Mouse (Mus musculus) spleen, embryonic (tissue): Measurements from ENCODE around the gene Dbndd2.

Experiments
- CTCF ChIA-PET: fragments of 350-600 bp; sonication (Branson Sonifier 250); formaldehyde crosslinking; loops from one replicate; lab custom pipeline; 2022; lab: Charles Lee

Dbndd2 gene

DNA sequence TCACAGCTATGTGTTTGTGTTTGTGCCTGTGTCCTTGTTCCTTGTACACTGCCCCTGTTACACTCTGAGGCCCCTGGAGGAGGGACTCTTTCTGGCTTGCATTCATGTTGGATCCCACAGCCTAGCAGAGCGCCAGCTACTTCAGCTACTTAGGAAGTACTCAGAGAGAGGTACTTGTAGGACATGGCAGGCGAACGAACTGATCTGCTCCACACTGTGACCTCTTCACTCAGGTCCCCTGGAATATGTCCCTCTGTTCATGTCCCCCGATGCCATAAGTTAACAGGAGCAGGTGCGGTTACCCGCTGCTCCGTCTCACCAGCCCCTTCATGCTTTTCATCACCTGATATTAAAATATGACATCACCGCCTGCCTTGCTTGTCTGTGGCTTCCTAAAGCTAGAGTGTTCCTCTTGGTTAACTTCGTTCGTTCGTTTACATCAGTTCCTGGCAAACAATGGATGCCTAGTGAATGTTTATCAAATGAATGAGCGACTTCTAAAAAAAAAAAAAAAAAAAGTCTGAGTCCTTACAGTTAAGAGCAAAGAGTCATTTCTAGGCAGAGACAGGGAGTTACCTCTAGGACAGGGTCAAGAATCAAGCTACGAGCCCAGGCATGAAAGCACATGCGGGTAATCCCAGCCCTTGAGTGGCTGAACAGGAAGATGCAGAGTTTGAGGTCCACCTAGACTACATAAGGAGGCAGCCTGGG is 32.7 kb upstream of the Dbndd2 start:
- CTCF ChIA-PET = interaction anchor here (0.7 kb wide), 1 partner anchor 685 kb away, joined by 4 read pairs; no protein-coding TSS in a partner anchor

DNA sequence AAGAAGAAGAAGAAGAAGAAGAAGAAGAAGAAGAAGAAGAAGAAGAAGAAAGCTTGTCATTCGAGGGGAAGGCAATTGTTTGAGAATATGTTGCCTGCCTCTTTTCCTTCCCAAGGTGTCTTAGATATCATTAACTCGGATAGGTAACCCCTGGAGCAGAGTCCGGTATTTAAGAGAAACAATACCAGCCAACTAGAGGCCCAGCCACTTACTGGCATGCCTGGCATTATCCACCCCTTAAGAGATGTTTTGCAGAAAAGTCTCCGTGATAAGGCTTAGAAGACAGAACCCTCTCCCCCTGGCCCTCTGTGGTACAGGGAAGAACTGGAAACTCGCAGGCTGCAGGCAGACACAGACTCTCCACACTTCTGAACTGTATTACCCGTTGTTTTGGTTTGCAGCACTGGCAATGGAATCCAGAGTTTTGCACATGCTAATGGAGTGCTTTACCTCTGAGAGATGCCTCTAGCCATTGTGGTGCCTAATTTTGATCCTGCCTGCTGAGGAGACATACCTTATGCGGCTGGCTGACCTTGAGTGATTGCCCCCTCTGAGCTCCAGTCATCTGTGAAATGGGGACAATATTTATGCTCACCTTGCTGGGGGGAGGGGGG is 31.9 kb upstream of the Dbndd2 start:
- CTCF ChIA-PET = no interaction called here

- CTCF ChIA-PET = no interaction called here
Observed at GRCm38 (mm10) chr2:164454846-164455245, 31.1 kb upstream of the Dbndd2 start.

GRCm38 (mm10) chr2:164455421-164456190 is 30.3 kb upstream of the Dbndd2 start:
- CTCF ChIA-PET = interaction anchor here (0.8 kb wide), 1 partner anchor 33 kb away, joined by 4 read pairs; no protein-coding TSS in a partner anchor

DNA sequence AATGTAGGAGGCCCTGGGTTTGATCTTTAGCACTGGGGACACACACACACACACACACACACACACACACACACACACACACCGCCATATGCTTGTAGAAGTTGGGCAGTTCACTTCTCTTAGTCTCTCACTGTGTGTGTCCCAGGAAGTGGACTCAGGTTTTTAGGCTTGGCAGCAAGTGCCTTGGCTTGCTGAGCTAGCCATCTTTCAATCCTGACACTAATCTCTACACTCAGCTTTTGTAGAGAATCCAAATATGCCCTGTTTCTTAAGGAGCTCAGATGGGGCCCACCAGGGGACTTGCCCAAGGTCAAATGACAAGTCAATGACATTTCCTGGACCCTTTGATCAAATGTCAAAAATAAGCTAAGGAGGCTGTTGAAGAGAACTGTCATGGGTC is 29.5 kb upstream of the Dbndd2 start:
- CTCF ChIA-PET = interaction anchor here (0.8 kb wide), 1 partner anchor 34 kb away, joined by 4 read pairs; no protein-coding TSS in a partner anchor

DNA sequence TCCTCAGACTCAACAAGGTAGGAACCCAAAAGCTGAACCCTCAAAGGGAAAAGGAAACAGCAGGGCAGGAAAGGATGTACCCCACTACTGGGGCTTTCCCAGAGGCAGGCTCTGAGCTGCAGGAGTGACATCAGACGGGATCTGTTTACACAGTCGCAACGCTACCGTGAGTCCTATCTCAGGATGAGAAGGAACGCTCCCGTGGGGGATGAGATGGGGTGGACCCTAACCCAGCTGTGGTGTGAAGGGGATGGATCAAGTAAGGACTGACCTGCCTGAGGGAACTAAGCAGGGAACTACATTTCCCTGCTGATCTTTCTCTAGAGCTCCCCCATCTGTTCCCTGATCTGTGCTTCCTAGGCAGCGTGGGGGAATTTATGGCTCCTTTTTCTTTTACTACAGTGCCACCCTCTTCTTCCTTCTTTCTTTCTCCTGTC is 29.0 kb upstream of the Dbndd2 start, which contains the start of gene Sys1:
Gene Sys1, plus strand, starts transcription at position 101 of the 437 bp plus-strand sequence.
- CTCF ChIA-PET = no interaction called here

- CTCF ChIA-PET = interaction anchor here (1.2 kb wide), 1 partner anchor 41 kb away, joined by 4 read pairs; no protein-coding TSS in a partner anchor
Observed at GRCm38 (mm10) chr2:164457942-164458341, 28.0 kb upstream of the Dbndd2 start.

DNA sequence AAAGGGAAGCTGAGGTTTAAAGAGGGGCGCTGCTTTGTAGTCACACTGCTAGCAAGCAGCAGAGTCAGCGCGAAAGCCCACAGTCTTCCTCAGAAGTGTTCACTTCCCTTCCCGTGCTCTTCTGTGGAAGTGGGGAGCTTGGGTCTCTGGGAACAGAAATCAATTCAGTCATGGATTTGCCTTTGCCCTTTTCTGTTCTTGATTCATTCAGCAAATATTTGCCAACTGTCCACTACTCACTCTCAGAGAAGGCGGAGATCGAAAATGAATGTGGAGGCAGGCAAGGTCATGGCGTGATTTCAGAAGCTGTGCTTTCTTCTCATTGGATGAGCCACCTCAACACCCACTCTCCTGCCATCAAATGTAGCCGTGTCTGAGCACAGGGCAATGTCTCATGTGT is 27.4 kb upstream of the Dbndd2 start:
- CTCF ChIA-PET = interaction anchor here (1.2 kb wide), 1 partner anchor 41 kb away, joined by 4 read pairs; no protein-coding TSS in a partner anchor

DNA sequence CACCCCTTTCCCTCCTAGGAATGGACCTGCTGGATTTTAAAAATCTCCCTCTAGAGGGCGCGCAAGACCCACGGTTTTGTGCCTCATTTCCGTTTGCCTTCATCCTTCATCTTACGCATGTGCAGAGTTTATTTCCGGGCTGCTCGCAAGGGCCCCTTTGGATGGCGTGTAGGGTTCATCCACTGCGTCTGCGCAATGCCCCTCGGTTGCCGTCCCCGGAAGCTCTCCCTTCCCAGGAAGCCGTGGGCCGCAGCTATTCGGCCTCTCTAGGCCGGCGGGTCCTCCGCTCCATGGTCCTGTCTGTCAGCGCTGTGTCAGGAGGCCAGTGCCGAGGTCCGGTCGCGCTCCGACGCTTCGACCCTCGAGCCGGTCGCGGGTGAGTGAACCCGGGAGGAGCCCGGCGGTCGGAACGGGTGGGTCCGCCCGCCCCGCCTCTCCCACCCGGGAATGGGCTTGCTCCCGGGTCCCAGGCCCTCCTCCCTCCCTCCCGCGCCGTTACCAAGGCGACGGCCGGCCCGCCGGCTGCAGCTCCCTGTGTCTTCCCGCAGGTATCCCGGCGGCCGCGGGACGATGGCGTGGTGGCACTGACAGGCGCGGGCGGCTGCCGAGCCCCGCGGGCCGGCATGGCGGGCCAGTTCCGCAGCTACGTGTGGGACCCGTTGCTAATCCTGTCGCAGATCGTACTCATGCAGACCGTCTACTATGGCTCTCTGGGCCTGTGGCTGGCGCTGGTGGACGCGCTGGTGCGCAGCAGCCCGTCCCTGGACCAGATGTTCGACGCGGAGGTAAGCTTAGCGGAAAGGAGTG is 25.0 kb upstream of the Dbndd2 start, which contains the start of gene Gm20458:
Gene Gm20458, plus strand, starts transcription at position 223 of the 807 bp plus-strand sequence.
- CTCF ChIA-PET = interaction anchor here (0.7 to 1.7 kb wide), 2 partner anchors 44 to 71 kb away, joined by 3 to 8 read pairs; no protein-coding TSS in a partner anchor

- CTCF ChIA-PET = no interaction called here
Observed at GRCm38 (mm10) chr2:164465161-164465560, 20.7 kb upstream of the Dbndd2 start.

- CTCF ChIA-PET = no interaction called here
Observed at GRCm38 (mm10) chr2:164466787-164467186, 19.1 kb upstream of the Dbndd2 start.

DNA sequence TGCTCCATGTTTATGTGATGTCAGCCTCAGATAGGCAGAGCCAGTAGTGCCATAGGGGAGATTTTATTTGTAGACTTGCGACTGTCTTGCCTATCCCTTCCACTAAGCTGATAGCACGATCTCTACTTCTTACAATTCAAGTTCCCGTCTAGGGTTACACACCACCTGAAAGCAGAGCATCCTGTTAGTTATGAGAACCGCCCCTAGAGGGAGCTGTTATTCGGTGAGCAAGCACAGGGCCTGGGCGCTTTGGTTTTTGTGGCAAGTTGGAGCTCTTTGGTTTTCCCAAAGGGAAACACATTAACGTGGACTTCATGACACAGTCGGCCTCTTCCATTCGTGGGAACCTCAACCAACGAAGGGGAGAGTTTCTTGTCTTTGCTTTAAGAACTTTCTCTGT is 15.7 kb upstream of the Dbndd2 start:
- CTCF ChIA-PET = no interaction called here

GRCm38 (mm10) chr2:164473624-164474023 is 12.3 kb upstream of the Dbndd2 start, which contains the start of gene Trp53tg5:
Gene Trp53tg5, minus strand, starts transcription at chr2:164473724.
- CTCF ChIA-PET = no interaction called here

- CTCF ChIA-PET = interaction anchor here (0.6 kb wide), 1 partner anchor 142 kb away, joined by 6 read pairs; no protein-coding TSS in a partner anchor
Observed at GRCm38 (mm10) chr2:164486258-164487114, 580 bp downstream of the Dbndd2 start.

DNA sequence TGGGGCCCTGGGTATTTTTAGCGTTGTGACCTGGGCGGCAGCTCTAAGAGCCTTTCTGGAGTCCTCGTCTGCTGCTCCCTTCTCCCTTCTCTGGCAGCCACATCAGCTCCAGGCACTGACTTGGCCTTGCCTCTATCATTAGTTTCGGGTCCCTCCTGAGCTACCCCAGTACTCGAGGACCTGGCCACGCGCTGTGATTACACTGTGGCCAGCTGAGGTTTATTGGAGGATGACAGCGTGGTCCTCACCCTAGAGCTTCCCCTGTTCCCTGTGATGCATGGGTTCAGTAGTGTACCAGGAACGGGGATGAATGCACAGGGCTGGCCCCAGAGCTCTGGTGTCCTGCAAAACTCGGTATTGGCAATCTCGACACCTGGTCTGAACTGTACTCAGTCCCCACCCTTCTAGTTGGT is 1.2 kb downstream of the Dbndd2 start:
- CTCF ChIA-PET = no interaction called here

DNA sequence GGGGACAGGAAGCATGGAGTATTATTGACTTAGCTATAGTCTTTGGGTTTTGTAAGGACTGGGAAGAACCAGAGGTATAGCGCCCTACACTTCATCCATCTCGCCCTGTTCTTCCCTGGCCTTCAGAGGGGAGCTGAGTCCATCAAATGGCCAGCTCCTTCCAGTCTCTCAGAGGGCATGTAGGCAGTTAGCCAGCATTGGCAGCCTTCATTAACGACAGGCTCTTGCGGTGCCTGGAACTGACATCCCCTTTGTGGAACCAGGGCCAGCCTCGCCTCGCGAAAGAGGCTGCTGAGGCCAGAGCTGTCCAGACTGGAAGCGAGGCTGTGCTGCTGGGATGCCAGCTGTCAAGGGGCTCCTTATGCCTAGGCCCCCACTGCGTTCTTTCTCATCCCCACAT is 1.9 kb downstream of the Dbndd2 start:
- CTCF ChIA-PET = no interaction called here

DNA sequence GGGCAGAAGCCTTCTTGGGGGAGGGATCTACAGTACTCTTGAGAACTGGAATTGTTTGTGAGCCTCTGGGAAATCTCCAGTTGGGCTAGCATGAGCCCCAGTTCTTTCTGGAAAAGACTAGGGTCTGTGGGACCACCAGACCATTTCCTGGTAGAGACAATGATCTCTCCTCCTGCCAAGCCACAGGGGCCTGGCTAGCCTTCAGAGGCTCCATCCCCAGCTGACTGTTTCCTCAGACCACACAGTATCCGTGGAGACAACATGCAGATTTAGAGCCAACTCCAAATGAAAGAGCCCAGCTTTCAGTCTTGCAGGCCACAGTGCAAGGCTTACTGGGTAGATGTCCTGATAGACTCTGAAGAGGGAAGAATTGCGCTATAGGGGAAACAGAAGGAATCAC is 8.2 kb downstream of the Dbndd2 start:
- CTCF ChIA-PET = no interaction called here

DNA sequence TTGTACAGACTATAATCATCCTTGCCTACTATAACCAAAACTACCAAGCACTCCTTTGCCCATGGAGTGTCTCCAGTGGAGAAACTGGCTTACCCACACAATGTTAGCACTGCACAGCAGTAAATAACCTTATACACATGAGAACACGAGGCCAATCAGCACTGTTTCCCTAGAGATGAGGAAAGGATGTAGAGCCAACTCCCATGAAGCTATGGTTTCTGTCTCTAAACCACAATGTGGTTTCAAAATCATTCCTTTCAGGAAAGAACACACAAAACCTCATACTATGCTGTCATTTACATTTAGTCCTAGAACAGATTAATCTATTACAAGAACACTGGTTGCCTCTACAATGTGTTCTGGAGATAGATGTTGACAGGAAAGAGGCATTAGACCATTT is 10.4 kb downstream of the Dbndd2 start:
- CTCF ChIA-PET = interaction anchor here (0.6 kb wide), 1 partner anchor 104 kb away, joined by 6 read pairs; no protein-coding TSS in a partner anchor

DNA sequence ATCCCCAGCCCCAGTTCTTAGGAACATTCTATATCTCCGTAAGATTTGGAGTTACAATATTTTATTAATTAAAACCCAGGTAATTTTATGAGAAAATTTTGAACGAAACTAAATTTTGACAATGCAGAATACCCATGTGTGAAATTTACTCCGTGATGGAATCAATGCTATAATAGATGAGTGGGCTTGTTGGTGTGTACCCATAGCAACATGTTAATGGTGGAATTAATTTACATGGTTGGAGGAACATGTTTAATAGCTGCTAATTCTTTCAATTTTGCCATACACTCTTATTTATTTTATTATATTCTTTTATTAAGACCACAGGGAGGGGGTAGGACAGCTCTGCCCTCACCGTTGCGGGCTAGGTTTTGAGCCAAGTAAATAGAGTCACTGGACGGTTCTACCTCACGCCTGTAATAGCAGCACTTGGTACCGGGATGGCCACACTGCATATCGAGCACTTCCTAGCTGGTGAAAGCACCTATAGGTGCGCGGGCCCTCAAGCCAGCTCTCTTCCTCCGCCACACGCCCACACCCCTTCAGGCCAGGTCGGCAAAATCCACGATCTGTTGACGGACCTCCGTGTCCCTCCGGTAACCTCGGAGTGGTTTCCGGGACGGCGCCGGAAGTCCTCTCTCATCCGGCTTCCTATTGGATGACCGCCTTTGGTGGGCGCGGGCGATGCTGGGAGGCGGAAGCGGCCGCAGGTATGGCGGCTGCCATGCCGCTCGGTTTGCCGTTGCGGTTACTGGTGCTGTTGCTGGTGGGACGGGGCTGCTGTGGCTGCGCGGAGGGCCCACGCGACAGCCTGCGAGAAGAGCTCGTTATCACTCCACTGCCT is 11.2 kb downstream of the Dbndd2 start, which contains the start of gene Pigt:
Gene Pigt, plus strand, starts transcription at position 674 of the 844 bp plus-strand sequence.
- CTCF ChIA-PET = interaction anchor here (0.6 to 1.1 kb wide), 4 partner anchors 25 to 105 kb away, joined by 3 to 7 read pairs (median 4); no protein-coding TSS in a partner anchor
